Mouse (Mus musculus) cortical plate, adult 2 months (tissue): ENCODE measurements around the gene Mrps24.

ENCODE experiments used
- CTCF ChIP-seq: fragments of 200-500 bp; IDR thresholded peaks from 2 replicates; pipeline ENCODE4 v1.5.1; 2011; ENCODE audit warnings: mild to moderate bottlenecking, control low read depth, low read length; ENCODE audit not compliant: insufficient read depth; ENCODE audit errors: extremely low read depth
- POLR2A ChIP-seq: fragments of 200-500 bp; IDR thresholded peaks from 2 replicates; pipeline ENCODE4 v1.6.1; 2011; ENCODE audit warnings: mild to moderate bottlenecking, low read length, control low read depth; ENCODE audit not compliant: insufficient read depth; ENCODE audit errors: extremely low read depth

DNA sequence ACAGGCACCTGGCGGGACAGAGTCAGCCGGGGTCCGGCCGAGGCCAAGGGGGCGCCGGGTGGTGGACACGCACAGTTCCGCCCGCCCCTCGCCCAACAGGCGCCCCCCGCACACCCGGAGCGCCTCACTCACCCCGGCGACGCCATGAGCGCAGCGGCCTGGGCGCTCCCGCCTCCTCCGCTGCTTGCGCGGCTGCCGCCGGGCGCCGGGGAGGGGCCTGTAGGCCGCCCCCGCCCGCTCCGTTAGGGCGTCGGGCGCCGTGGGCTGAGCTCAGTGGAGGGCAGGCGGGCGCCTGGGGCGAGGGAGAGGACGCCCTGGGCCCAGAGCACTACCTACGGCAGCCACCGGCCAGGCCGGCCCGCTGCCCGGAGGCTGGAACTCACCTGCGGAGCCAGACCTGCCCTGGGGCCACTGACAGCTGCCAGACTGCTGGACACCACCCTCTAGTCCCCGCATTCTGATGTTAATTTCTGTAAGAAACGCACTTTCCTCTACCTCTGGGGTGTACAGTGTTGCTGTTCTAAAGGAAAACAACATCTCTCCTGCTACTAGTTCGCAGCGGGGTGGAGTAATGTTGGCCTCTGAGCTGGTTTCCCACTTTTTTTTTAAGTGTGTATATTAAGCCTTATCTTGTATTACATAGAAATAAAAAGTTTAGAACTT, 25.6 kb upstream of the Mrps24 start:
- no peak for TF ChIP-seq CTCF
- TF ChIP-seq POLR2A = peak; percentile 59; the same call in 1 of the 2 replicates
